Mouse (Mus musculus): Measurements from ENCODE around the gene Gm17409.

DNA sequence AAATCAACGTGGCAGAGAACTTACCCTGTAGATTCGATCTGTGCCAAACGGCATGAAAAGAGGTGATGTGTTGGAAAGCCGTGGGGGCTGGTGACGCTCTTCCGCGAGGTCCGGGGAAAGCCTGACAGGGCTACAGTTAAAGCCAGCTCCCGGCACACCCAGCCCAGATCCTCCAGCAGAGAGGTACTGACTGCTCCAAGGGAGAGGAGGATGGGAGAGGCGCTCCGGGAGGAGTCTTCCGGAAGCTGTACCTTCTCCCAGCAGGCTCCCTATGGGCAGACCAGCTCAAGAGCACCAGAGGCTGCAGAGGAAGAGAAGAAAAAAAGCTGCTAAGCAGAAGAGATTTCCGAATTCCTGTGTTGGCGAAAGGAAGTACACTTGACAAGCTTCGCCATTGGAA lies 46.1 kb downstream of the Gm17409 start:
- TF ChIP-seq EP300 (IDR thresholded peaks at IDR 0.05; ENCODE audit: low read length), result no peak
- TF ChIP-seq UBTF (IDR thresholded peaks at IDR 0.05; ENCODE audit: low read depth, low read length), result no peak
- TF ChIP-seq CTCF (conservative IDR thresholded peaks at IDR 0.05 in 1 of 2, IDR thresholded peaks at IDR 0.05 in 1 of 2; ENCODE audit: low read depth in 2 of 2, low read length in 2 of 2), result no peak
- TF ChIP-seq TCF12 (IDR thresholded peaks at IDR 0.05; ENCODE audit: low read depth, low read length), result no peak
- no peak for TF ChIP-seq POLR2A (IDR thresholded peaks at IDR 0.05; ENCODE audit: low read depth, low read length)
- no peak for TF ChIP-seq JUND (conservative IDR thresholded peaks at IDR 0.05; ENCODE audit: low read depth, low read length)
- no peak for TF ChIP-seq KAT2A (IDR thresholded peaks at IDR 0.05; ENCODE audit: insufficient replicate concordance, low read length)
- TF ChIP-seq ELF1 (IDR thresholded peaks at IDR 0.05; ENCODE audit: low read depth, low read length), result no peak
- no peak for TF ChIP-seq TBP (conservative IDR thresholded peaks at IDR 0.05; ENCODE audit: low read depth, low read length)
- TF ChIP-seq CHD2 (IDR thresholded peaks at IDR 0.05; ENCODE audit: low read length), result no peak
- TF ChIP-seq ZKSCAN1 (IDR thresholded peaks at IDR 0.05; ENCODE audit: borderline replicate concordance, low read depth, low read length), result no peak
- TF ChIP-seq GABPA (IDR thresholded peaks at IDR 0.05; ENCODE audit: insufficient replicate concordance, low read depth, low read length), result no peak

Measured in CH12.LX (cell line).